7 mouse cellular contexts compared by ENCODE assay signal in genomic region chr3:88177106-88177505, GRCm38 (mm10). TPM values are rescaled to one million over a fixed set of nuclear protein-coding genes. Genes with fewer than 3 reads are reported as not detected.
A peak's percentile ranks its signal among the peaks of the same experiment; 100 is the strongest.
DNase-seq lines count a peak whose midpoint lies in the region; ATAC-seq lines count a peak whose summit lies in the region.

No protein-coding gene starts in this region.

- WGBS in embryonic facial prominence, embryonic 13.5 days, result 72% methylated on average over 5 of the region's 5 CpGs
- 76% methylated on average over 5 of the region's 5 CpGs for WGBS in hindbrain, embryonic 10.5 days
- 77% methylated on average over 5 of the region's 5 CpGs for WGBS in midbrain, embryonic 13.5 days

- H3K9me3 ChIP-seq in embryonic facial prominence, embryonic 13.5 days, result no peaks in the 10 kb centered on the region
- H3K9me3 ChIP-seq in hindbrain, embryonic 10.5 days, result no peaks in the 10 kb centered on the region
- no peaks in the 10 kb centered on the region for H3K9me3 ChIP-seq in midbrain, embryonic 13.5 days

- H3K4me3 ChIP-seq in embryonic facial prominence, embryonic 13.5 days, result peak overlapping the region; percentile 60
- H3K4me3 ChIP-seq in hindbrain, embryonic 10.5 days, result peak overlapping the region; percentile 74
- H3K4me3 ChIP-seq in midbrain, embryonic 13.5 days (replicated peaks), result peak overlapping the region; percentile 47

- H3K36me3 ChIP-seq in embryonic facial prominence, embryonic 13.5 days, result peaks cover 29% of the 10 kb centered on the region
- peaks cover 23% of the 10 kb centered on the region; the same call in 1 of the 2 replicates for H3K36me3 ChIP-seq in hindbrain, embryonic 10.5 days
- H3K36me3 ChIP-seq in midbrain, embryonic 13.5 days, result peaks cover 11% of the 10 kb centered on the region

- H3K27ac ChIP-seq in embryonic facial prominence, embryonic 13.5 days, result peak overlapping the region; percentile 97
- H3K27ac ChIP-seq in hindbrain, embryonic 10.5 days, result peak overlapping the region; percentile 99
- H3K27ac ChIP-seq in midbrain, embryonic 13.5 days, result peak overlapping the region; percentile 97

- DNase-seq in ovary, postnatal 36 days (ENCODE audit: low spot score), result peak; percentile 30
- no peak for DNase-seq in ovary, postnatal 10 days (ENCODE audit: low spot score)
- DNase-seq in hindbrain, embryonic 10.5 days (ENCODE audit: low spot score), result no peak
- no peak for DNase-seq in frontal cortex, adult 2 months (ENCODE audit: extremely low spot score in 1 of 2, low spot score in 1 of 2)

- H3K27me3 ChIP-seq in embryonic facial prominence, embryonic 13.5 days, result peaks cover 5% of the 10 kb centered on the region; the same call in 1 of the 2 replicates
- H3K27me3 ChIP-seq in hindbrain, embryonic 10.5 days (ENCODE audit: insufficient read depth, poor library complexity, severe bottlenecking), result peaks cover 7% of the 10 kb centered on the region; the same call in 1 of the 2 replicates
- H3K27me3 ChIP-seq in midbrain, embryonic 13.5 days, result peaks cover 16% of the 10 kb centered on the region

- ATAC-seq in embryonic facial prominence, embryonic 13.5 days (ENCODE audit: insufficient number of reproducible peaks, insufficient read depth, low FRiP score, low TSS enrichment, low read depth), result no peak
- 0 out of 2 replicates have a peak, but pooled peaks have one; percentile 0 for ATAC-seq in midbrain, embryonic 13.5 days
- no peak for ATAC-seq in megakaryocyte progenitor cell, adult 5-6 weeks (replicated peaks; ENCODE audit: poor library complexity)

- peaks cover 4% of the 10 kb centered on the region for H3K4me1 ChIP-seq in embryonic facial prominence, embryonic 13.5 days
- peaks cover 9% of the 10 kb centered on the region for H3K4me1 ChIP-seq in hindbrain, embryonic 10.5 days (replicated peaks)
- peaks cover 6% of the 10 kb centered on the region for H3K4me1 ChIP-seq in midbrain, embryonic 13.5 days (replicated peaks)

- peak overlapping the region; percentile 66 for H3K4me2 ChIP-seq in embryonic facial prominence, embryonic 13.5 days
- H3K4me2 ChIP-seq in midbrain, embryonic 13.5 days (replicated peaks), result peak overlapping the region; percentile 59

- H3K9ac ChIP-seq in embryonic facial prominence, embryonic 13.5 days, result peak overlapping the region; percentile 81
- H3K9ac ChIP-seq in midbrain, embryonic 13.5 days (replicated peaks), result peak overlapping the region; percentile 64

RNA-seq across cellular contexts. Expression of gene Mef2d, which starts 34.9 kb away (rescaled TPM):
- 18.1 and 18.2 TPM in 2 replicates for polyA plus RNA-seq in embryonic facial prominence, embryonic 13.5 days (2015; fragmentation: Nextera tagmentation; extraction: Ambion mirVana)
- 10.2 and 15.1 TPM in 2 replicates for polyA plus RNA-seq in hindbrain, embryonic 10.5 days (2016; fragmentation: Nextera tagmentation; extraction: Ambion mirVana)
- 15.1 and 16.9 TPM in 2 replicates for polyA plus RNA-seq in midbrain, embryonic 13.5 days (2015; fragmentation: Nextera tagmentation; extraction: Ambion mirVana)
- total RNA-seq in megakaryocyte progenitor cell, adult 5-6 weeks (2015), result 82.5 and 95.7 TPM in 2 replicates
- 49.6 and 52.8 TPM in 2 replicates for total RNA-seq in megakaryocyte progenitor cell, adult 5-6 weeks (2017)
- polyA plus RNA-seq in frontal cortex, adult 2 months (2012; rRNA removed), result 137 and 138 TPM in 2 replicates
